Mouse (Mus musculus) c-Kit-positive CD71-positive TER-119-positive erythroid progenitor cells, embryonic 14.5 days (primary cell): ENCODE results near the gene Triobp.
"Not testable (repeated sequence)": the region's sequence is repeated elsewhere in the genome, so short reads cannot be mapped to it uniquely, and the experiment has no call there.

Source experiments
- DNase-seq: peaks from one replicate; pipeline ENCODE4 v3.0.0-alpha.2; 2013; ENCODE audit warnings: low spot score

Triobp gene

GRCm38 (mm10) chr15:79001559-79001958 lies 54.0 kb downstream of the Triobp start:
- no peak for DNase-seq

- DNase-seq = no peak
Observed at GRCm38 (mm10) chr15:79002036-79002435, 54.5 kb downstream of the Triobp start.

- DNase-seq = no peak
Observed at GRCm38 (mm10) chr15:79003079-79003478, 55.6 kb downstream of the Triobp start.

DNA sequence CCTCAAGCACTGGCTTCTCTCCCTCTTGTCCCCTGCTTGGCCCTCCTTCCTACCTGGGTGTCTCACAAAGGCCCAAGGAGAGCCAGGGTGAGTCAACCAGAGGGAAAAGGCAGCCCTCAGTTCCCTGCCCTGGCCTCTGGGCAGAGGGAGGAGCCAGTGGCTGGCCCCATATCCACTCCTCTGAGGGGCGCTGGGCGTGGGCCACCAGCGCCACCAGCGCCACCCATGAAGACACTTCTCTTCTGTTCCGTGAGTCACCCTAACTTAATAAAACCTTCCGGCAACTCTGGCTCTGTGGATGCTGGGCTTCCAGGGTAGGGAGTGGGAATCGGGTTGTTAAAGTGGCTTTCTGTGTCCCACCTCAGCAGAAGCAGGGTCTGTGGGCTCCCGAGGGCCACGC lies 58.1 kb downstream of the Triobp start:
- no peak for DNase-seq

DNA sequence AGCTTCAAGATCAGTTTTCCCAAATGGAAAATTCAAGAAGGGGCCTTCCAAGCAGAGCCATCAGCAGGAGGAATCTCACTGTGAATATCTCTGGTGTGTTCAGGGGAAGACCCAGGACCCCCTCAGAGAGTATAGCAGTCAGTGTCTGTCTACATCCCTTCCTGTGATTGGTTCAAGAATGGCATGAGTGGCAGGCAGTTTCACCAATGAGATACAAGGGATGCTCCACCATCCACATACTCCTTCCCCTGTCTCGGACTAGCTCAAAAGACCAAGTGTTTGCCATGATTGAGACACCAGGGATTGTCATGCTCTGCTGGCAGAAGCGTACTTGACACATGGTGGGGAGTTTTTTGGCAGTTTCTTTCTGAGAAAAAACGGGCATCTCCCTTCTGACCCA lies 59.1 kb downstream of the Triobp start:
- no peak for DNase-seq

DNA sequence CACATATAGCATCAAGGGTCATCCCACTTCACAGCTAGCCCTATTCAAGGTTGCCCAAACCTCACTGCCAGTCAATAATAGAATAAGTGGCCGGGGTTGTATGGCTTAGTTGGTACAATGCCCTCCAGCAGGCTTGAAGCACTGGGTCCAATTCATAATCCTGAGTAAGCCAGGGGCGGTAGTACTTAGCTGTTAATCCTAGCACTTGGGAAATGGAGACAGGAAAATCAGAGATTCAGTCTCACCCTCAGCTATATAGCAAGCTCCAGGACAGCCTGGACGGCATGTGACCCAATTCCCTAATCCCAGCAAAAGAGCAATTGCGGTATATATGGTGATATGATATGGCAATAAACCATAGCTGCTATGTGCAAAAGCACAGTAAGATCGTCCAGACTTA lies 59.5 kb downstream of the Triobp start:
- DNase-seq = no peak

DNA sequence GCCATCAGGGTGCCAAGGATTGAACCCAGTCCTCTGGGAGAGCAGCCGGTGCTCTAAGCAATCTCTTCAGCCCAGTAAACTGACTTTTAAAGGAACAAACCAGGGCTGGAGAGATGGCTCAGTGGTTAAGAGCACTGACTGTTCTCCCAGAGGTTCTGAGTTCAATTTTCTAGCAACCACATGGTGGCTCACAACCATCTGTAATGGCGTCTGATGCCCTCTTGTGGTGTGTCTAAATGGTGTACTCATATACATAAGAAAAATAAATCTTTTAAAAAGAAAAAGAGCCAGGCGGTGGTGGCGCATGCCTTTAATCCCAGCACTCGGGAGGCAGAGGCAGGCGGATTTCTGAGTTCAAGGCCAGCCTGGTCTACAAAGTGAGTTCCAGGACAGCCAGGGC lies 60.3 kb downstream of the Triobp start:
- not testable (repeated sequence) for DNase-seq

GRCm38 (mm10) chr15:79009734-79010133 lies 62.2 kb downstream of the Triobp start:
- DNase-seq = no peak

DNA sequence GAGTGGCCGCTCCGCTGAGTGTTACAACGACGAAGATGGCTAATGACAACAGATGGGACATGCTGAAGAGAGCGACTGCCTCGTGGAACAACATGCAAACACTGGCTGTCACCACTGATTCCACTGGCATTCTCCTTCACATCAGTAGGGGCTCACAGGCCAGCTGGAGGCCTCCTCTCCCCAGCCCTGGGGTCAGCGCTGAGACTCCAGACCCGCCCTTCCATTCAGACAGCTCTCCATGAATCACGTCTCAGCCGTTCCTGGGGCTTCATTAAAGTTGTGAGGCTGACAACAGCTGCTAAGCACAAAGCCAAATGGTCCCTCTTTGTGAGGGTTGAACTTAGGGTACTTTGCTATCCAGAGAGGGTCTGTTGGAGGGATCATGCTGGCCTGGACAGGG lies 64.0 kb downstream of the Triobp start:
- DNase-seq = no peak

DNA sequence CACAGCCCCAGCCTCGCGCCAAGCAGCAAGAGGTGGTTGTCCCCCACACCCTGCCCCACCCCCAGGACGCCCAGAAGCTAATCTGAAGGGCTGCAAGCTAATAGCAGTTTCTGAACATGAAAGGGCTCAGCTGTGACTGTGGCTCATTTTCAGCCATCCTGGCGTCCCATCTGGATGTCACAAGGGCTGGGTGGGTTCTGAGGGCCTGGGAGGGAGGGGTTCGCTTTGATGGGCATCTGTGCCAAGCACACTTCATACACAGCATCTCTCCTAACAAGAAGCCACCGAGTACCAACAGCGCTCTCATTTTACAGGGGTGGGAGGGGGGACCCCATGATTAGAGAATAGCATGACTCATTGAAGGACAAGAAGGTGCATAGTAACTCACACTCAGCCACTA lies 65.9 kb downstream of the Triobp start:
- DNase-seq = no peak

DNA sequence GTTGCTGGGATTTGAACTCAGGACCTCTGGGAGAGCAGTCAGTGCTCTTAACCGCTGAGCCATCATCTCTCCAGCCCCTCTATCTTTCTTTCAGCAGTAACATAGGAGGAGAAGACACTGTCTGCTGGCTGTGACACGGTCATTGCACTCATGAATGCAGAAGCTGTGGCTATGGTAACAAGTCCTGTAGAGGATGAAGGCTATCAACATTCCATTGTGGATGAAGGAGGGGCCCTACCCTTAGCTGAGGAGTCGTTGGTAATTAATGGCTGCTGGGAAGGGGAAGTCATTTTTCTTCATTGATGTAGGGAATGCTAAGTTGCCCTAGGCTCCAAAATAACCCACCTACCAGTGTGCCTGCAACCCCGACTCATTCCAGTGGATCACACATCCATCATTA lies 70.7 kb downstream of the Triobp start:
- DNase-seq = no peak

- no peak for DNase-seq
Observed at GRCm38 (mm10) chr15:79018886-79019285, 71.4 kb downstream of the Triobp start.

- DNase-seq = no peak
Observed at GRCm38 (mm10) chr15:79022671-79023230, 75.2 kb downstream of the Triobp start.

GRCm38 (mm10) chr15:79023366-79023765 lies 75.8 kb downstream of the Triobp start:
- DNase-seq = no peak

- DNase-seq = no peak
Observed at GRCm38 (mm10) chr15:79025687-79026308, 78.3 kb downstream of the Triobp start.

- no peak for DNase-seq
Observed at GRCm38 (mm10) chr15:79026511-79027290, 79.2 kb downstream of the Triobp start.

DNA sequence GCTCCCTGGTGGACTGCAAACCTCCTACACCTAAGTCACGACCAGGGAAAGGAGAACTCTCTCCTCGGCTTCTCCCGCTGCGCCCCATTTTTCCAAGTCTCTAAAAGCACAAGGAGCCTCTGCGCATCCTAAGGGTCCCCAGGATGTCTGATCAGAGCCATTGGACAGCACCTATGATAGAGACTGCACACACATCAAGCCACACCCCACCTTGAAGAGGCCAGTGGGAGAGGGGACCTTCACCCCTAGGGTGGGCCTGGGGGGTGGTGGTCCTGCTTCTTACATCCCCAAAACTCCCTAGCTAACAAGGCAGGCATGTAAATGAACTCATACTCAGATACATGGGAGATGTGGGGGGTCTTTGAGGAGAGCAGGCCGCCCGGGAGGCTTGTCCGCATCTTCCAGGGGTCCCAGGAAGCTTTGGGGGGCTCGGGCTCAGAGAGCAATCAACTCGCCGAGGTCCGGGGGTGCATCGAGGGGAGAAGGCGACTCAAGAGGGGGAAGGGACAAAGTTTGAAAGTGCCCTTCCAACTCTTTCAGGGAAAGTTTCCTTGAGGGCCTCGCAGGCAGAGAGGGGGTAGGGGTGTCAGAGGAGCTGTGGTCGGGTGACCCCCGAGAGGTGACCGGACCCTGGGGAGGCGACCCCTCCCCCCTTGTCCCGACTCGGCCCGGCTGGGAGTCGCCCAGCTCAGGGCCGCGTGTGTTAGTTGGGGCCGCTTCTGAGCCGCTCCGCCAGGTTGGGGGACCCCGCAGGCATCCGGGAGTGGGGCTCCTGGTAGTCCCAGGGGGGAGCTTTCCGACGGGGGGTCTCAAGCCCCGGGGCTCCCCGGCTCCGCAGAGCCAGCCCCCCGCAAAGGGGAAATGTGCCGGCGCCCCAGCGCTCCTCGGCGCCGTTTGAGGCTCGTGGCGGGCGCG lies 80.0 kb downstream of the Triobp start:
- DNase-seq = no peak

DNA sequence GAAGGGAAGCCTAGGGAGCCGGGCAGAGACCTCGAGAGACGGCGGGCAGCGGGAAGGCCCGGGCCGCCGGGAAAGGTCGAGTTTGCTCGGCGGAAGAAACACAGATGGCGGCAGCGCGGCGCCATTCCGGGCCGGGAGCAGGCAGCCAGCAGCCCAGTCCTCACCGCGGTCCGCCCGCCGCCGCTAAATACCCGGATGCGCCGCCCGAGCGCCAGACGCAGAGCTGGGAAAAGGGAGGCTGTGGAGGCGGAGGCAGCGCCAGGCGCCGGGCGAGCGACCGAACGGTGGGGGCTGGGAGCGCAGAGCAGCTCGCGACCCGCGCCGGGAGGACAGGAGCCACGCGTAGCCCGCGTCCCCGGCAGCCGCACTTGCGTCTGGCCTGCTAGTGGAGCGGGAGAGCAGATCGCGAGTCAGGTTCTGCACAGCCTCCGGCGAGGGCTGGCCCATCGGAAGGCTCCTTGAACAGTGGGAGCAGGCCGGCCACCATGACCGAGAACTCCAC lies 80.8 kb downstream of the Triobp start, which contains the start of gene H1f0:
Gene H1f0, plus strand, starts transcription at position 214 of the 502 bp plus-strand sequence.
- peak; percentile 63 for DNase-seq

GRCm38 (mm10) chr15:79028823-79029484 lies 81.4 kb downstream of the Triobp start:
- no peak for DNase-seq

- no peak for DNase-seq
Observed at GRCm38 (mm10) chr15:79029519-79030241, 82.2 kb downstream of the Triobp start.
